Mouse (Mus musculus) lung, embryonic 15.5 days (tissue): Measurements from ENCODE around the gene Kif7. TPM values are rescaled to one million over a fixed set of nuclear protein-coding genes. Genes with fewer than 3 reads are reported as not detected.

Experiments used
- ATAC-seq: fragments of 200-750 bp; cut with Nextera tagmentation; 2 replicates; pipeline ENCODE4 v1.8.0; 2017; ENCODE audit warnings: moderate number of reproducible peaks, borderline replicate concordance; ENCODE audit not compliant: low FRiP score, low TSS enrichment; ENCODE audit errors: extremely low read depth
- H3K27ac ChIP-seq: fragments of 300-500 bp; sonication (generic); 2 replicates; pipeline ENCODE4 v1.5.1; 2015; ENCODE audit warnings: moderate library complexity, mild to moderate bottlenecking, inconsistent platforms
- H3K27me3 ChIP-seq: fragments of 300-500 bp; sonication (generic); 2 replicates; pipeline ENCODE4 v1.6.1; 2015; ENCODE audit warnings: inconsistent platforms
- H3K36me3 ChIP-seq: fragments of 300-500 bp; sonication (generic); 2 replicates; pipeline ENCODE4 v1.6.1; 2015; ENCODE audit warnings: inconsistent platforms
- H3K4me1 ChIP-seq: fragments of 300-500 bp; sonication (generic); 2 replicates; pipeline ENCODE4 v1.6.1; 2015; ENCODE audit warnings: inconsistent platforms
- H3K4me2 ChIP-seq: fragments of 300-500 bp; sonication (generic); 2 replicates; pipeline ENCODE4 v1.6.1; 2015; ENCODE audit warnings: inconsistent platforms, mild to moderate bottlenecking, moderate library complexity
- H3K4me3 ChIP-seq: fragments of 300-500 bp; sonication (generic); 2 replicates; pipeline ENCODE4 v1.5.1; 2015; ENCODE audit warnings: mild to moderate bottlenecking, inconsistent platforms
- H3K9ac ChIP-seq: fragments of 300-500 bp; sonication (generic); 2 replicates; pipeline ENCODE4 v1.6.1; 2015; ENCODE audit warnings: inconsistent platforms
- H3K9me3 ChIP-seq: fragments of 300-500 bp; sonication (generic); 2 replicates; pipeline ENCODE4 v1.6.1; 2016; ENCODE audit warnings: inconsistent platforms
- WGBS: fragments of 180-500 bp; shearing (Covaris S2); methylation state at CpG from one replicate; pipeline ENCODE4 v1.1.7; 2015; 5-methylcytosine and 5-hydroxymethylcytosine counted together
- polyA plus RNA-seq: library from polyadenylated mRNA; unstranded; fragments of >200 nt; fragmentation: Nextera tagmentation; extraction: Ambion mirVana; gene quantifications from 2 replicates; pipeline ENCODE4 v1.2.1, GENCODE M21; 2015

Kif7 gene
- polyA plus RNA-seq, 1 experiment from 2014 or later, result 5.0 TPM

GRCm38 (mm10) chr7:79710831-79711230 is 4.7 kb downstream of the Kif7 start:
- Histone ChIP-seq H3K4me1 (peaks cover 13% of the 10 kb centered on the region), H3K36me3 (peaks cover 18% of the 10 kb centered on the region), H3K4me3 (no peak overlapping the region), H3K27ac (no peak overlapping the region), H3K9ac (no peak overlapping the region), H3K4me2 (peak overlapping the region; percentile 82), H3K27me3 (0 out of 2 replicates have a peak, but pooled peaks cover 16% of the 10 kb centered on the region), H3K9me3 (no peaks in the 10 kb centered on the region)
- ATAC-seq, result no peak
- WGBS, result 45% methylated on average over 17 of the region's 17 CpGs

- Histone ChIP-seq H3K4me3 (peak overlapping the region; percentile 41), H3K9me3 (no peaks in the 10 kb centered on the region), H3K27ac (no peak overlapping the region), H3K27me3 (0 out of 2 replicates have a peak, but pooled peaks cover 16% of the 10 kb centered on the region), H3K9ac (peak overlapping the region; percentile 39), H3K4me2 (peak overlapping the region; percentile 82), H3K36me3 (peaks cover 18% of the 10 kb centered on the region), H3K4me1 (peaks cover 12% of the 10 kb centered on the region)
- ATAC-seq, result peak; percentile 29; the same call in 1 of the 2 replicates
- 2% methylated on average over 55 of the region's 55 CpGs for WGBS
Measured at GRCm38 (mm10) chr7:79710130-79710607, 5.4 kb downstream of the Kif7 start.

GRCm38 (mm10) chr7:79705210-79705609 is 10.3 kb downstream of the Kif7 start:
- no peak overlapping the region for H3K9ac ChIP-seq
- H3K27ac ChIP-seq, result no peak overlapping the region
- peaks cover 44% of the 10 kb centered on the region for H3K36me3 ChIP-seq
- ATAC-seq, result no peak
- 0 out of 2 replicates have a peak, but pooled peaks cover 11% of the 10 kb centered on the region for H3K27me3 ChIP-seq
- H3K4me1 ChIP-seq, result 0 out of 2 replicates have a peak, but pooled peaks cover 5% of the 10 kb centered on the region
- no peak overlapping the region for H3K4me3 ChIP-seq
- H3K4me2 ChIP-seq, result no peak overlapping the region
- WGBS, result 79% methylated on average over 5 of the region's 5 CpGs
- H3K9me3 ChIP-seq, result no peaks in the 10 kb centered on the region

- ATAC-seq, result no peak
- Histone ChIP-seq H3K9me3 (no peaks in the 10 kb centered on the region), H3K9ac (no peak overlapping the region), H3K36me3 (peaks cover 58% of the 10 kb centered on the region), H3K4me3 (no peak overlapping the region), H3K27me3 (no peaks in the 10 kb centered on the region), H3K4me1 (no peaks in the 10 kb centered on the region), H3K27ac (no peak overlapping the region), H3K4me2 (no peak overlapping the region)
- whole genome bisulfite sequencing, result 65% methylated on average over 16 of the region's 16 CpGs
Measured at GRCm38 (mm10) chr7:79702755-79703154, 12.8 kb downstream of the Kif7 start.

- no peak for ATAC-seq
- Histone ChIP-seq H3K4me3 (no peak overlapping the region), H3K9ac (no peak overlapping the region), H3K36me3 (peaks cover 87% of the 10 kb centered on the region), H3K4me2 (no peak overlapping the region), H3K9me3 (no peaks in the 10 kb centered on the region), H3K4me1 (no peaks in the 10 kb centered on the region), H3K27ac (no peak overlapping the region), H3K27me3 (no peaks in the 10 kb centered on the region)
- 85% methylated on average over 8 of the region's 8 CpGs for WGBS
Measured at GRCm38 (mm10) chr7:79696495-79696894, 19.0 kb downstream of the Kif7 start.

- Histone ChIP-seq H3K36me3 (peaks cover 83% of the 10 kb centered on the region), H3K4me1 (no peaks in the 10 kb centered on the region), H3K9me3 (no peaks in the 10 kb centered on the region), H3K4me2 (no peak overlapping the region), H3K4me3 (no peak overlapping the region), H3K27me3 (no peaks in the 10 kb centered on the region), H3K27ac (no peak overlapping the region), H3K9ac (no peak overlapping the region)
- ATAC-seq, result no peak
- WGBS, result 94% methylated on average over 2 of the region's 2 CpGs
Measured at GRCm38 (mm10) chr7:79680231-79680630, 35.3 kb downstream of the Kif7 start.

- ATAC-seq, result no peak
- Histone ChIP-seq H3K4me2 (no peak overlapping the region), H3K4me1 (no peaks in the 10 kb centered on the region), H3K9me3 (no peaks in the 10 kb centered on the region), H3K27me3 (no peaks in the 10 kb centered on the region), H3K27ac (no peak overlapping the region), H3K36me3 (peaks cover 81% of the 10 kb centered on the region), H3K4me3 (no peak overlapping the region), H3K9ac (no peak overlapping the region)
Measured at GRCm38 (mm10) chr7:79679186-79679585, 36.3 kb downstream of the Kif7 start.

- no peak overlapping the region for H3K4me2 ChIP-seq
Measured at GRCm38 (mm10) chr7:79670900-79671604, 44.5 kb downstream of the Kif7 start.

GRCm38 (mm10) chr7:79666690-79667089 is 48.8 kb downstream of the Kif7 start:
- no peaks in the 10 kb centered on the region for H3K27me3 ChIP-seq
- H3K4me1 ChIP-seq, result peaks cover 18% of the 10 kb centered on the region
- H3K4me3 ChIP-seq, result no peak overlapping the region
- no peak overlapping the region for H3K9ac ChIP-seq
- H3K27ac ChIP-seq, result no peak overlapping the region
- peaks cover 45% of the 10 kb centered on the region for H3K36me3 ChIP-seq
- ATAC-seq, result no peak
- no peaks in the 10 kb centered on the region for H3K9me3 ChIP-seq
- H3K4me2 ChIP-seq, result no peak overlapping the region

More at GRCm38 (mm10) chr7:79670900-79671604, 44.5 kb downstream of the Kif7 start:
- 52% methylated on average over 4 of the region's 4 CpGs for WGBS
- Histone ChIP-seq H3K4me1 (no peaks in the 10 kb centered on the region), H3K27ac (0 out of 2 replicates have a peak overlapping the region, but pooled peaks have one; percentile 27), H3K9me3 (no peaks in the 10 kb centered on the region), H3K9ac (no peak overlapping the region), H3K4me3 (no peak overlapping the region), H3K27me3 (no peaks in the 10 kb centered on the region), H3K36me3 (peaks cover 76% of the 10 kb centered on the region)
- ATAC-seq, result peak; percentile 89

GRCm38 (mm10) chr7:79661253-79661890 is 54.1 kb downstream of the Kif7 start:
- Histone ChIP-seq H3K9ac (peak overlapping the region; percentile 98), H3K27me3 (no peaks in the 10 kb centered on the region), H3K9me3 (no peaks in the 10 kb centered on the region), H3K27ac (no peak overlapping the region), H3K4me1 (peaks cover 32% of the 10 kb centered on the region), H3K4me2 (peak overlapping the region; percentile 91), H3K36me3 (peaks cover 3% of the 10 kb centered on the region), H3K4me3 (peak overlapping the region; percentile 96)
- ATAC-seq, result no peak
- 9% methylated on average over 5 of the region's 5 CpGs for WGBS

- peak; percentile 10; the same call in 1 of the 2 replicates for ATAC-seq
- peaks cover 32% of the 10 kb centered on the region for H3K4me1 ChIP-seq
Measured at GRCm38 (mm10) chr7:79660291-79661150, 55.0 kb downstream of the Kif7 start.

More at GRCm38 (mm10) chr7:79660291-79661150, 55.0 kb downstream of the Kif7 start:
- Histone ChIP-seq H3K27me3 (no peaks in the 10 kb centered on the region), H3K9me3 (no peaks in the 10 kb centered on the region), H3K4me2 (peak overlapping the region; percentile 91), H3K27ac (0 out of 2 replicates have a peak overlapping the region, but pooled peaks have one; percentile 66), H3K4me3 (peak overlapping the region; percentile 96), H3K9ac (peak overlapping the region; percentile 98), H3K36me3 (peaks cover under 1% of the 10 kb centered on the region; the same call in 1 of the 2 replicates)
- under 1% methylated on average over 73 of the region's 73 CpGs for WGBS
